Mouse (Mus musculus) right cerebral cortex, adult 18-20 months (tissue): ENCODE measurements around the gene Col11a2.
A peak's percentile ranks its signal among the peaks of the same experiment; 100 is the strongest.

Experiments used
- DNase-seq: peaks from one replicate; pipeline ENCODE4 v3.0.0; 2022; ENCODE audit warnings: mixed read lengths

The Col11a2 gene

GRCm38 (mm10) chr17:34026917-34027655 is 12.2 kb upstream of the Col11a2 start:
- no peak for DNase-seq

- peak; percentile 94 for DNase-seq
Observed at GRCm38 (mm10) chr17:34027656-34028223, 11.5 kb upstream of the Col11a2 start, which contains the start of gene H2-Ke6. Gene H2-Ke6 (minus strand): TSS chr17:34028060.

- no peak for DNase-seq
Observed at GRCm38 (mm10) chr17:34028501-34029149, 10.6 kb upstream of the Col11a2 start.

GRCm38 (mm10) chr17:34029150-34029889 is 9.9 kb upstream of the Col11a2 start:
- no peak for DNase-seq

- DNase-seq: no peak
Observed at GRCm38 (mm10) chr17:34029890-34030595, 9.2 kb upstream of the Col11a2 start.

- no peak for DNase-seq
Observed at GRCm38 (mm10) chr17:34030861-34031326, 8.3 kb upstream of the Col11a2 start.

- peak; percentile 97 for DNase-seq
Observed at GRCm38 (mm10) chr17:34031465-34032173, 7.6 kb upstream of the Col11a2 start, which contains the start of the genes Slc39a7 and Rxrb. Gene Slc39a7 (minus strand): TSS chr17:34031682. Gene Rxrb (plus strand): TSS chr17:34031812.

GRCm38 (mm10) chr17:34032174-34032632 is 7.0 kb upstream of the Col11a2 start:
- no peak for DNase-seq

GRCm38 (mm10) chr17:34032806-34033205 is 6.4 kb upstream of the Col11a2 start:
- no peak for DNase-seq

GRCm38 (mm10) chr17:34033441-34033840 is 5.8 kb upstream of the Col11a2 start:
- no peak for DNase-seq

- peak; percentile 63 for DNase-seq
Observed at GRCm38 (mm10) chr17:34034064-34034463, 5.2 kb upstream of the Col11a2 start.

- no peak for DNase-seq
Observed at GRCm38 (mm10) chr17:34035517-34035916, 3.7 kb upstream of the Col11a2 start.

- no peak for DNase-seq
Observed at GRCm38 (mm10) chr17:34036647-34037046, 2.6 kb upstream of the Col11a2 start.

GRCm38 (mm10) chr17:34037241-34037640 is 2.0 kb upstream of the Col11a2 start:
- no peak for DNase-seq

- peak; percentile 69 for DNase-seq
Observed at GRCm38 (mm10) chr17:34038440-34038839, 797 bp upstream of the Col11a2 start.

- no peak for DNase-seq
Observed at GRCm38 (mm10) chr17:34039562-34040450, 569 bp downstream of the Col11a2 start.

- DNase-seq: no peak
Observed at GRCm38 (mm10) chr17:34045941-34046340, 6.7 kb downstream of the Col11a2 start.

GRCm38 (mm10) chr17:34047404-34048050 is 8.3 kb downstream of the Col11a2 start:
- DNase-seq: no peak

- no peak for DNase-seq
Observed at GRCm38 (mm10) chr17:34057224-34057623, 18.0 kb downstream of the Col11a2 start.

- DNase-seq: no peak
Observed at GRCm38 (mm10) chr17:34068864-34069263, 29.6 kb downstream of the Col11a2 start.
